Mouse (Mus musculus) intestine, embryonic 15.5 days (tissue): ENCODE measurements at regions not wholly inside any gene's neighbourhood (a gene's known extent, or its start where the extent isn't known, plus 50 kb on each side); places are given as distances from the start of the nearest gene placed in this dataset.

Experiments used
- ATAC-seq: fragments of 200-750 bp; cut with Nextera tagmentation; 2 replicates; pipeline ENCODE4 v1.8.0; 2017; ENCODE audit warnings: moderate TSS enrichment, moderate library complexity
- H3K27ac ChIP-seq: fragments of 300-500 bp; sonication (generic); 2 replicates; pipeline ENCODE4 v1.5.1; 2015; ENCODE audit warnings: mild to moderate bottlenecking, inconsistent platforms
- H3K27me3 ChIP-seq: fragments of 300-500 bp; sonication (generic); replicated peaks from 2 replicates; pipeline ENCODE4 v1.6.1; 2015; ENCODE audit warnings: inconsistent platforms
- H3K36me3 ChIP-seq: fragments of 300-500 bp; sonication (generic); 2 replicates; pipeline ENCODE4 v1.6.1; 2015; ENCODE audit warnings: inconsistent platforms
- H3K4me1 ChIP-seq: fragments of 300-500 bp; sonication (generic); replicated peaks from 2 replicates; pipeline ENCODE4 v1.6.1; 2015; ENCODE audit warnings: inconsistent platforms
- H3K4me2 ChIP-seq: fragments of 300-500 bp; sonication (generic); replicated peaks from 2 replicates; pipeline ENCODE4 v1.6.1; 2015; ENCODE audit warnings: mild to moderate bottlenecking, inconsistent platforms
- H3K4me3 ChIP-seq: fragments of 300-500 bp; sonication (generic); replicated peaks from 2 replicates; pipeline ENCODE4 v1.5.1; 2015; ENCODE audit warnings: inconsistent platforms
- H3K9ac ChIP-seq: fragments of 300-500 bp; sonication (generic); 2 replicates; pipeline ENCODE4 v1.6.1; 2015; ENCODE audit warnings: inconsistent platforms
- H3K9me3 ChIP-seq: fragments of 300-500 bp; sonication (generic); 2 replicates; pipeline ENCODE4 v1.6.1; 2016; ENCODE audit warnings: inconsistent platforms
- WGBS: fragments of 180-500 bp; shearing (Covaris S2); methylation state at CpG from one replicate; pipeline ENCODE4 v1.1.7; 2015; 5-methylcytosine and 5-hydroxymethylcytosine counted together

DNA sequence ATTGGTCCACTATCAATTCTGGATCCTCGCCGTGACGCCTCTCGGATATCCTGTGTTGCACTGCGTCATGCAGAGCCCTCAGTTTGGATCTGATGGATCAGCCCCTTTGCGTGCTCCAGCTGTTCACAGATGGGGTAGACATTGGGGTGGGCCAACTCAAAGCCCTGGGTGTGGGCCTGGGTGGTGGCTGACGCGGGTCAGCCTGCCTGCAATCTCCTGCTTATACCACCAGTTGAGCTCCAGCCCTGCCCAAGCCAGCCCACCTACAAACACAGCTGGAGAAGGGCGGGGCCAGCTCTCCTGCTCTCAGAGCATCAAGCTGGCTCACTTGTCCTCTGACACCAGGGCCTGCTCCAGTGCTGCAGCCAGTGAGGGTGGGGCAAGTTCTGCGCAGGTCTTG lies 73.1 kb downstream of the Rps15a start:
- no peak overlapping the region for H3K27ac ChIP-seq
- 56% methylated on average over 10 of the region's 10 CpGs for WGBS
- ATAC-seq = no peak
- H3K4me3 ChIP-seq = no peak overlapping the region
- no peaks in the 10 kb centered on the region for H3K9me3 ChIP-seq
- no peaks in the 10 kb centered on the region for H3K36me3 ChIP-seq
- H3K27me3 ChIP-seq = no peaks in the 10 kb centered on the region
- H3K9ac ChIP-seq = no peak overlapping the region
- H3K4me1 ChIP-seq = no peaks in the 10 kb centered on the region
- H3K4me2 ChIP-seq = no peak overlapping the region

DNA sequence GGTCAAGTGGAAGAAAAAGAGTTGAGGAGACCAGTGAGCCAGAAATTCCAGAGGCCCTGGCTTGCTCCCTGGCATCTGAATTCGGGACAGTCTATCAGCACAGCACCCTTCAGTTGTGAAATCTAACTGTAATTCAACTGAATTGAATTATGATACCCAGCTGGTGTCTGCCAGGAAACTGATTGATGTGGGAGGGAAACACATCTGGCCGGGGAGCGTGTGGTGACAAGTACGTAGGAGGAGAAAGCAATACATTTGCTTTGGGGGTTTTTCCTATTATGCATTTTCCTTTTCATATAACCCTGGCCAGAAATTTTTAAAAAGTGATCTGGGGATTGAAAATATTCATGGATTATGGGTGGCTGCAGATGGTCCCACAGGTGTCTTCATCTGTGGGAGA lies 76.1 kb downstream of the Rps15a start:
- WGBS = 83% methylated on average over 4 of the region's 4 CpGs
- Histone ChIP-seq H3K27ac (no peak overlapping the region), H3K9ac (no peak overlapping the region), H3K4me3 (no peak overlapping the region), H3K9me3 (no peaks in the 10 kb centered on the region), H3K27me3 (no peaks in the 10 kb centered on the region), H3K36me3 (no peaks in the 10 kb centered on the region), H3K4me1 (no peaks in the 10 kb centered on the region), H3K4me2 (no peak overlapping the region)
- no peak for ATAC-seq

DNA sequence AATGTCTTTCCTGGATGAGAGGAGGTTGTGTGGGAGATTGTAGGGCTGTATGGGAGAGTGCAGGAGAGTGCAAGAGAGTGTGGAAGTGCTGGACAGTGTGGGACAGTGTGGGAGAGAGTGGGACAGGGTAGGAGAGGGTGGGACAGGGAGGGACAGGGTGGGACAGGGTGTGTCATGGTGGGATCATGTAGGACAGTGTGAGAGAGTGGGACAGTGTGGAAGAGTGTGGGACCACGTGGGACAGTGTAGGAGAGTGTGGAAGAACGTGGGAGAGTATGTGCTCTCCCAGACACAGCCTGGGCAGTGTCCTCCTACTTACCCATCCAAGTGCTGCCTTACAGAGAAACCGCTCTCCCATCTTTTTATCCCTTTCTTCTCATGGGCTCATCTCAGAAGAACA lies 78.9 kb downstream of the Rps15a start:
- H3K27me3 ChIP-seq = no peaks in the 10 kb centered on the region
- no peak overlapping the region for H3K4me3 ChIP-seq
- no peak overlapping the region for H3K4me2 ChIP-seq
- H3K9me3 ChIP-seq = no peaks in the 10 kb centered on the region
- no peaks in the 10 kb centered on the region for H3K36me3 ChIP-seq
- no peak for ATAC-seq
- H3K4me1 ChIP-seq = no peaks in the 10 kb centered on the region
- H3K27ac ChIP-seq = no peak overlapping the region
- no peak overlapping the region for H3K9ac ChIP-seq
- 66% methylated on average over 3 of the region's 3 CpGs for WGBS

DNA sequence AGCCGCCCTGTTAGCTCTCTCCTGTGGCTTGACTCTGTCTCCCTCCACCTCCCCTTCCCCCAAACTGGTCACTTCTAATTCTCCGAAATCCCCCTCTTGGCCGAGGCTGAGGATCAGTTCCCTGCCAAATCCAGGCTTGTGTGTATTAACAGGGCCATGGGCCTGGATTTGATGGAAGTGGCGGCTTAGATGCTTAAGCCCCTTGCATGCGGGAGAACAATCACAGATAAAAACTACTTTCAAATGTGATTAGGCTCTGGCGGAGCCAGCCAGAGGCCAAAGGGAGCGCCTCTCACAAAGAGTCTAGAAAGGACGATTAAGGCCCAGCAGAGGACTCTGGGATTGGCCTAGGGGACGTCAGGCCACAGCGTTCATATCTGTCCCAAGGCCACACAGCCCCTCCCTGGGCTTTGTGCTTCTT lies 89.9 kb downstream of the Rps15a start:
- no peaks in the 10 kb centered on the region for H3K36me3 ChIP-seq
- no peak for ATAC-seq
- no peak overlapping the region for H3K9ac ChIP-seq
- no peaks in the 10 kb centered on the region for H3K27me3 ChIP-seq
- H3K27ac ChIP-seq = no peak overlapping the region
- no peaks in the 10 kb centered on the region for H3K9me3 ChIP-seq
- H3K4me1 ChIP-seq = no peaks in the 10 kb centered on the region; the same call in 1 of the 2 replicates
- H3K4me2 ChIP-seq = no peak overlapping the region
- H3K4me3 ChIP-seq = no peak overlapping the region
- WGBS = 21% methylated on average over 10 of the region's 10 CpGs

DNA sequence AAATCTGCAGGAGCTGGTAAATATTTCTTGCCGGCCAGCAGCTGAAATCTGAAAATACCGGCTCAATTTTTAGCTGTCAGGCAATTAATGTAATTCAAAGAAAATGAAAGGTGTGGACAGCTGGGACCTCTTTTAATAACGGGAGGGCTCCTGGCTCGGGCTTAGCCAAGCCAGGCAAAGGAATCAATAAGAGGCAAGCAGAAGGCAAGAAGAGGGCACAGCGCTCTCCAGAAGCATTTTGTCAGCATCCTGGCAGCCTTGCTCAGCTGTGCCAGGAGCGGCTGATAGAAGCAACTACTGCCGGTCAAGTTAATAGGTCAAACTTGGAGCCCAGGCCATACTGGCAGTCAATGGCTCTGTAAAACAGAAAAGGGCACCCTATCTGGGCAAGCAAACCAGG lies 111.4 kb downstream of the Rps15a start:
- H3K4me2 ChIP-seq = no peak overlapping the region
- no peak overlapping the region for H3K27ac ChIP-seq
- no peak overlapping the region for H3K4me3 ChIP-seq
- 88% methylated on average over 7 of the region's 7 CpGs for WGBS
- H3K9ac ChIP-seq = no peak overlapping the region
- H3K36me3 ChIP-seq = no peaks in the 10 kb centered on the region
- H3K27me3 ChIP-seq = no peaks in the 10 kb centered on the region
- no peaks in the 10 kb centered on the region for H3K4me1 ChIP-seq
- no peak for ATAC-seq
- no peaks in the 10 kb centered on the region for H3K9me3 ChIP-seq

DNA sequence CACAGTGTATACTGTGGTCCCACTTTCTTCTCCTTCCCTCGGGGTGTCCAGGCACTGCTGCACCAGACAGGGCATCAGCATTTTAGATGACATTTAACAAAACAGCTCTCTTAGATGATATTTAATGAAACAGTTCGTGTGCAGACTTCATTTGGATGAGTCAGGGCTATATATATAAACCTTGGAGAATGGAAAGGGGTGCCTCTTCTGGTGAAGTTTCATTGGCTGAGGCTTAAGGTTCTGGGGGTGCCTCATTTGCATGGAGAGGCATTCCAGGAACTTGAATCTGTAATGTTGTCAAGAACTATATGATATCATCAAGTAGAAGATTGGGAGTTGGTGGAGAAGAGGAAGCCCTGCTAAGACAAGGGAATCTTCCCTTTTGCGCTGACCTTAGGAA lies 114.1 kb downstream of the Rps15a start:
- WGBS = 74% methylated on average over 3 of the region's 3 CpGs
- ATAC-seq = no peak
- H3K27ac ChIP-seq = no peak overlapping the region

DNA sequence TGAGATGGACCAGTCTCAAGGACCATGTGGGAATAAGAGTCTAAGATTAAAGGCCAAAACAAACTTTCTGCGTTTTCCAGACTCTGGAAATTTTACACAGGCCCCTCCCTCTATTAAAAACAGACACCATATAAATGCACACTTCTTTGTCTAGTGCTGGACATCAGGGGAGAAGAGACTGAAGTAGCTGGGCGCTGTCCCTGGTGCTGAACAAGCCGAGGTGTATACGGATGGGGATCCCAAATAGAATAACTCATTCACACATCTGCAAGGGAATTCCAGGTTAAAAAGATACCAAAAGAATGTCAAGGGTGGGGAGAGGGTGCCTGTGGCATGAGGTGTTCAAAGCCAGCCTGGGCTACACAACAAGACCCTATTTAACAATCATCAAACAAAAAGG lies 114.9 kb downstream of the Rps15a start:
- H3K36me3 ChIP-seq = no peaks in the 10 kb centered on the region
- no peak overlapping the region for H3K9ac ChIP-seq
- no peaks in the 10 kb centered on the region for H3K9me3 ChIP-seq
- no peak overlapping the region for H3K27ac ChIP-seq
- ATAC-seq = no peak
- 7% methylated on average over 4 of the region's 4 CpGs for WGBS
- no peak overlapping the region for H3K4me2 ChIP-seq
- no peak overlapping the region for H3K4me3 ChIP-seq
- no peaks in the 10 kb centered on the region for H3K4me1 ChIP-seq
- H3K27me3 ChIP-seq = no peaks in the 10 kb centered on the region

More for the DNA sequence above, 114.1 kb downstream of the Rps15a start:
- H3K4me1 ChIP-seq = no peaks in the 10 kb centered on the region
- H3K4me2 ChIP-seq = no peak overlapping the region
- H3K36me3 ChIP-seq = no peaks in the 10 kb centered on the region
- no peak overlapping the region for H3K4me3 ChIP-seq
- H3K9me3 ChIP-seq = no peaks in the 10 kb centered on the region
- H3K27me3 ChIP-seq = no peaks in the 10 kb centered on the region
- H3K9ac ChIP-seq = no peak overlapping the region

DNA sequence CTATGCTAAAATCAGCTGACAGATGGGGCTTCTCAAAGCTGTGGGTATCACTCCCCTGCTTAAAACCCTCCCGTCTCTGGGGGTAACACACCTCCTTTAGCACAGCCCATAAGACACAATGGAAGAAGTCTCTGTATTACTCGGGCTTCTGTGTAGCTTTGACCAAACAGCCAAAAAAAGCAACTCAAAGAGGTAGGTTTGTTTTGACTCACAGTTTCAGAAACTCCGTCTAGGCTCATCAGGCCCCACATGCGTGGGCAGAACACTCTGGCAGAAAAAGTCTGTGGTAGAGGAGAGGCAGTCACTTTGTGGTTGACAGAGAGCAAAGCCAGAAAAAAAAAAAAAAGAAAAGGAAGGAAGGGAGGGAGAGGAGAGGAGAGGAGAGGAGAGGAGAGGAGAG lies 133.8 kb downstream of the Rps15a start:
- Histone ChIP-seq H3K4me1 (no peaks in the 10 kb centered on the region), H3K27ac (no peak overlapping the region), H3K27me3 (no peaks in the 10 kb centered on the region), H3K36me3 (no peaks in the 10 kb centered on the region), H3K4me3 (no peak overlapping the region), H3K9ac (no peak overlapping the region), H3K9me3 (no peaks in the 10 kb centered on the region), H3K4me2 (no peak overlapping the region)
- 75% methylated on average over 4 of the region's 4 CpGs for WGBS
- ATAC-seq = no peak

DNA sequence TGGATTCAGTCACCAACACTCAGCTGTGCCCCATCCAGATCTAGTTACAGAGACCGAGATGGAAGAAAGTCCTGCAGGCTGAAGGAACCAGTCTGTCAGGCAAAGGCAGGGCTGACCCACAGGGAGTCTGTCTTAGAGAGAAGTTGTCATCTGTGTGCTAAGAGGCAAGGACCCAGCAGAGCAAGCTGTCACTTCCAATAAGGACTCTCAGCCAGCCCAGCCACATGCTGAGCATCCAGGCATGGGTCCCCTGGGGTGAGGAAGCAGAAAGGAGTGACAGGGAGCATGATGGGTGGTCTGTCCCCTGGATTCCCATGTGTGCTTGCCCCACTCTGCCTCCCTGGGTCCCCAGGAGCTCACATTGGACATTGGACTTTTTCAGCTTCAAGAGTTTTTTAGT lies 144.8 kb downstream of the Rps15a start:
- 19% methylated on average over 1 of the region's 1 CpGs for WGBS
- Histone ChIP-seq H3K9me3 (no peaks in the 10 kb centered on the region), H3K4me3 (no peak overlapping the region), H3K4me1 (no peaks in the 10 kb centered on the region), H3K27ac (no peak overlapping the region), H3K4me2 (no peak overlapping the region), H3K27me3 (no peaks in the 10 kb centered on the region), H3K9ac (no peak overlapping the region), H3K36me3 (no peaks in the 10 kb centered on the region)
- ATAC-seq = no peak

DNA sequence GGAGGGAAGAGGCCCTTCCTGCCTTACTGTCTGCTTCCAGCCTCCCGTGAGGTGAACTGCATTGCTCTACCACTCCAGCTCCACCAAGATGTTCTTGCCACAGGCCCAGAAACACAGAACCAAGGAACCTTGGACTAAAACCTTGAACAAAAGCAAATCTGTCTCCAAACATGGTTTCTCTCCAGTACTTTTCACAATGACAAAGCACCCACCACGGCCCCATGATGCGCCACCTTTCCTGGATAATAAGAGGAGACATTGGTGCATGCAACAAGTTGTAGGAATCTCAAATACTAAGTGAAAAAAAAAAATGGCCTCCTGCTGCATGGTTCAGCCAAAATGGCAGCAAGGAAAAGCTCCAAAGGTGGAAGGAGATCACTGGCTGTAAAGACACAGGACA lies 172.6 kb downstream of the Rps15a start:
- Histone ChIP-seq H3K27me3 (no peaks in the 10 kb centered on the region), H3K9ac (no peak overlapping the region), H3K27ac (no peak overlapping the region), H3K4me1 (no peaks in the 10 kb centered on the region), H3K9me3 (no peaks in the 10 kb centered on the region), H3K4me2 (no peak overlapping the region), H3K4me3 (no peak overlapping the region), H3K36me3 (no peaks in the 10 kb centered on the region)
- 84% methylated on average over 3 of the region's 3 CpGs for WGBS
- ATAC-seq = no peak

DNA sequence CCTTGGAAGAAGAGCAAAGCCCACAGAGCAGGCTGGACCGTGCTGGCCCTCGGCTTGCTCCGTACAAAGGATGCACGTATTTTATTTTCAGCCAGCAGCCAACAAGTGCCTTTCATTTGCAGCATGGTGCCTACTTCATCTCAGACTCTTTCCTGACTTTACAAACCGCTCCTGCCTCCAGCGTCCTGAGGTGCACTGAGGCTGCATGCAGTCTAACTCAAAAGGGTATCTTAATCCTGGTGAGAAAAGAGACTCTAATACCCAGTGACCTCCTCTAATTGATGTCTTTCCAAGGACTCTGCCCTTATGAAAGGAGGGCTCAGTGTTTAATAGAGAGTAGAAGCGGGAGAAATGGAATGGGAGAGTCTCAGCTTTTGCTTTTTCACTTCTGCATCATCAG lies 176.4 kb downstream of the Rps15a start:
- Histone ChIP-seq H3K9me3 (no peaks in the 10 kb centered on the region), H3K4me3 (no peak overlapping the region), H3K27me3 (no peaks in the 10 kb centered on the region), H3K36me3 (no peaks in the 10 kb centered on the region), H3K4me2 (no peak overlapping the region), H3K27ac (no peak overlapping the region), H3K4me1 (no peaks in the 10 kb centered on the region), H3K9ac (no peak overlapping the region)
- WGBS = 65% methylated on average over 7 of the region's 7 CpGs
- no peak for ATAC-seq

DNA sequence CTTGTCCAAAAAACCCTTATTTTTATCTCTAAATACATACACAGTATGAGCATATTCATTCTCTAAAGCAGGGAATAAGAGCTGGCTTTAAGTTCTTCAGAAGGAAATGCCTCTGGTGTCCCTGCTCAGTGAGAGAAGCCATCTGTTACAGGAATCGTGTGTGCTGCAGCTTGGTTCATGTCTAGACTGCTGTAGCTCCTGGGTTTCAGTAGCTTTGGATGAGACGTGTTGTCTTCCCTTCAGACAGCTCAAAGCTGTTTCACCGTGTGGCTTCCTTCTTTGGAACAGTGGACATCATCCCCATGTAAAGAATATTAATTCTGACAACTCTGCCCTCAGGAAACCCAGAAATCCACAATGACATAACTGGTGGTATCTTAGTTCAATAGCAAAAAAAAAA lies 181.1 kb downstream of the Rps15a start:
- WGBS = 64% methylated on average over 3 of the region's 3 CpGs
- no peaks in the 10 kb centered on the region for H3K4me1 ChIP-seq
- no peak overlapping the region for H3K4me2 ChIP-seq
- no peaks in the 10 kb centered on the region for H3K27me3 ChIP-seq
- H3K9me3 ChIP-seq = no peaks in the 10 kb centered on the region
- ATAC-seq = no peak
- no peaks in the 10 kb centered on the region for H3K36me3 ChIP-seq
- H3K4me3 ChIP-seq = no peak overlapping the region
- no peak overlapping the region for H3K9ac ChIP-seq
- H3K27ac ChIP-seq = no peak overlapping the region

DNA sequence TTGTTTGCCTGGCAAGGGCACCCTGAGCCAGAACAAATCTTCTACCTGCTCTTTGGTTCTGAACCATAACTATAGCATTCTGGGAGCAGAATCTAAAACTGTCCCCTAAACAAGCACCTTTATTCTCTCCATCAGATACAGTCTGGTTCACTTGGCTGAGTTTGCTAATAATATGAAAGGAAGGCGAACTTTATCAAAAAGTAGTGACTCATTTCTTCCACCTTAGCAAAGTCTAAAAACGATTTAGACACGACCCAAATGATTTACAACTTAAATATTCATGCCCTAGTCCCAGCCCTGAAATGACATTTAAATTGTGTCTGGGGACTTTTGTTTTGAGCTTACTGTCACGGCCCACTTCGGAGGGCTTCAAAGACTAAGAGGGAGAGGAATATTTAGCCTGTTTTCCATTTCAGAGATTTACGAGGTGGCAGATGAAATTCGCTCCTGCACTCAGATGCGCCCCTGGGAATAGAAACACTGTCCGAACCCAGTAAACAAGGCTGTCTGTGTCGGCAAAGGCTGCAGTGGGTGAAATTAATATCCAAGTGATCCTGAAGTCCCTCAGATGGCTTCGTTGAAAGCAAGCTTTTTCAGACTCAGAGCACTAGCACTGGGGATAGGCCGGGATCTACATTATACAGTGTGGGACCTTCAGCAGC lies 184.6 kb downstream of the Rps15a start:
- no peak overlapping the region for H3K27ac ChIP-seq
- 58% methylated on average over 12 of the region's 12 CpGs for WGBS
- no peak for ATAC-seq

More for the DNA sequence above, 184.6 kb downstream of the Rps15a start:
- Histone ChIP-seq H3K36me3 (no peaks in the 10 kb centered on the region), H3K9me3 (no peaks in the 10 kb centered on the region), H3K4me2 (no peak overlapping the region), H3K27me3 (no peaks in the 10 kb centered on the region), H3K4me3 (no peak overlapping the region), H3K9ac (no peak overlapping the region), H3K4me1 (no peaks in the 10 kb centered on the region)
